Mouse (Mus musculus): ENCODE measurements around the gene Zfp385a. TPM values are rescaled to one million over a fixed set of nuclear protein-coding genes. Genes with fewer than 3 reads are reported as not detected.

Zfp385a gene
- polyA plus RNA-seq, 1 experiment from 2014 or later: 10.1 TPM

- Histone ChIP-seq H3K27ac (ENCODE audit: low read depth) (no peak overlapping the region), H3K4me2 (ENCODE audit: low read depth, low read length) (no peak overlapping the region), H3K36me3 (replicated peaks; ENCODE audit: insufficient read depth, low read length) (peaks cover 69% of the 10 kb centered on the region), H3K9ac (replicated peaks) (no peak overlapping the region), H3K9me3 (ENCODE audit: low read length) (no peaks in the 10 kb centered on the region), H3K27me3 (ENCODE audit: insufficient read depth, low read length) (no peaks in the 10 kb centered on the region), H3K4me3 (ENCODE audit: low read depth, low read length) (no peak overlapping the region), H3K4me1 (ENCODE audit: insufficient read depth) (peaks cover 16% of the 10 kb centered on the region)
- TF ChIP-seq EP300 (IDR thresholded peaks at IDR 0.05; ENCODE audit: low read depth) (no peak), CTCF (IDR thresholded peaks at IDR 0.05; ENCODE audit: low read depth) (no peak)
- no peak for ATAC-seq
- no peak for DNase-seq
- WGBS (ENCODE audit: insufficient replicate concordance): 90% methylated on average over 2 of the region's 2 CpGs
Measured at GRCm38 (mm10) chr15:103354690-103355089, 14.8 kb upstream of the Zfp385a start.

GRCm38 (mm10) chr15:103353511-103354256, 13.8 kb upstream of the Zfp385a start:
- Histone ChIP-seq H3K4me1 (ENCODE audit: insufficient read depth) (peaks cover 6% of the 10 kb centered on the region), H3K27me3 (ENCODE audit: insufficient read depth, low read length) (no peaks in the 10 kb centered on the region), H3K4me3 (ENCODE audit: low read depth, low read length) (no peak overlapping the region), H3K4me2 (ENCODE audit: low read depth, low read length) (no peak overlapping the region), H3K36me3 (replicated peaks; ENCODE audit: insufficient read depth, low read length) (peaks cover 78% of the 10 kb centered on the region), H3K27ac (ENCODE audit: low read depth) (no peak overlapping the region), H3K9me3 (ENCODE audit: low read length) (no peaks in the 10 kb centered on the region), H3K9ac (replicated peaks) (no peak overlapping the region)
- 80% methylated on average over 11 of the region's 11 CpGs for WGBS (ENCODE audit: insufficient replicate concordance)
- DNase-seq (no peak), ATAC-seq (no peak)
- TF ChIP-seq CTCF (IDR thresholded peaks at IDR 0.05; ENCODE audit: low read depth) (no peak), EP300 (IDR thresholded peaks at IDR 0.05; ENCODE audit: low read depth) (no peak)

GRCm38 (mm10) chr15:103352856-103353255, 13.0 kb upstream of the Zfp385a start:
- Histone ChIP-seq H3K4me2 (ENCODE audit: low read depth, low read length) (no peak overlapping the region), H3K9me3 (ENCODE audit: low read length) (no peaks in the 10 kb centered on the region), H3K27ac (ENCODE audit: low read depth) (no peak overlapping the region), H3K36me3 (replicated peaks; ENCODE audit: insufficient read depth, low read length) (peaks cover 82% of the 10 kb centered on the region), H3K27me3 (ENCODE audit: insufficient read depth, low read length) (no peaks in the 10 kb centered on the region), H3K4me1 (ENCODE audit: insufficient read depth) (no peaks in the 10 kb centered on the region; the same call in 1 of the 2 replicates), H3K4me3 (ENCODE audit: low read depth, low read length) (no peak overlapping the region), H3K9ac (replicated peaks) (no peak overlapping the region)
- peak; percentile 53 for ATAC-seq
- TF ChIP-seq EP300 (IDR thresholded peaks at IDR 0.05; ENCODE audit: low read depth) (no peak), CTCF (IDR thresholded peaks at IDR 0.05; ENCODE audit: low read depth) (peak; percentile 89)
- peak; percentile 63 for DNase-seq
- 45% methylated on average over 4 of the region's 4 CpGs for WGBS (ENCODE audit: insufficient replicate concordance)

- H3K36me3 ChIP-seq (replicated peaks; ENCODE audit: insufficient read depth, low read length): peaks cover 74% of the 10 kb centered on the region
- H3K4me3 ChIP-seq (ENCODE audit: low read depth, low read length): no peak overlapping the region
- H3K27ac ChIP-seq (ENCODE audit: low read depth): no peak overlapping the region
- no peak overlapping the region for H3K4me2 ChIP-seq (ENCODE audit: low read depth, low read length)
- H3K4me1 ChIP-seq (ENCODE audit: insufficient read depth): no peaks in the 10 kb centered on the region
- peak; percentile 77 for ATAC-seq
- DNase-seq: peak; percentile 81
- 3% methylated on average over 2 of the region's 2 CpGs for WGBS (ENCODE audit: insufficient replicate concordance)
- TF ChIP-seq CTCF (IDR thresholded peaks at IDR 0.05; ENCODE audit: low read depth) (peak; percentile 80), EP300 (IDR thresholded peaks at IDR 0.05; ENCODE audit: low read depth) (no peak)
- no peak overlapping the region for H3K9ac ChIP-seq (replicated peaks)
- H3K27me3 ChIP-seq (ENCODE audit: insufficient read depth, low read length): no peaks in the 10 kb centered on the region
- no peaks in the 10 kb centered on the region for H3K9me3 ChIP-seq (ENCODE audit: low read length)
Measured at GRCm38 (mm10) chr15:103347275-103347684, 7.4 kb upstream of the Zfp385a start.

GRCm38 (mm10) chr15:103345789-103346188, 5.9 kb upstream of the Zfp385a start:
- H3K27ac ChIP-seq (ENCODE audit: low read depth): no peak overlapping the region
- no peak overlapping the region for H3K9ac ChIP-seq (replicated peaks)
- ATAC-seq: no peak
- H3K4me3 ChIP-seq (ENCODE audit: low read depth, low read length): no peak overlapping the region
- no peak overlapping the region for H3K4me2 ChIP-seq (ENCODE audit: low read depth, low read length)
- no peak for DNase-seq
- peaks cover 60% of the 10 kb centered on the region for H3K36me3 ChIP-seq (replicated peaks; ENCODE audit: insufficient read depth, low read length)
- TF ChIP-seq CTCF (IDR thresholded peaks at IDR 0.05; ENCODE audit: low read depth) (no peak), EP300 (IDR thresholded peaks at IDR 0.05; ENCODE audit: low read depth) (no peak)
- H3K27me3 ChIP-seq (ENCODE audit: insufficient read depth, low read length): peaks cover 11% of the 10 kb centered on the region; the same call in 1 of the 2 replicates
- no peaks in the 10 kb centered on the region for H3K4me1 ChIP-seq (ENCODE audit: insufficient read depth)
- no peaks in the 10 kb centered on the region for H3K9me3 ChIP-seq (ENCODE audit: low read length)
- WGBS (ENCODE audit: insufficient replicate concordance): 82% methylated on average over 6 of the region's 6 CpGs

- Histone ChIP-seq H3K4me1 (ENCODE audit: insufficient read depth) (peaks cover 16% of the 10 kb centered on the region), H3K27me3 (ENCODE audit: insufficient read depth, low read length) (peaks cover 29% of the 10 kb centered on the region), H3K4me2 (ENCODE audit: low read depth, low read length) (no peak overlapping the region), H3K9me3 (ENCODE audit: low read length) (no peaks in the 10 kb centered on the region), H3K27ac (ENCODE audit: low read depth) (no peak overlapping the region), H3K36me3 (replicated peaks; ENCODE audit: insufficient read depth, low read length) (peaks cover 39% of the 10 kb centered on the region), H3K9ac (replicated peaks) (no peak overlapping the region), H3K4me3 (ENCODE audit: low read depth, low read length) (no peak overlapping the region)
- DNase-seq (no peak), ATAC-seq (no peak)
- TF ChIP-seq EP300 (IDR thresholded peaks at IDR 0.05; ENCODE audit: low read depth) (no peak), CTCF (IDR thresholded peaks at IDR 0.05; ENCODE audit: low read depth) (no peak; the same call in 1 of the 2 replicates)
Measured at GRCm38 (mm10) chr15:103343556-103343955, 3.7 kb upstream of the Zfp385a start.

Data from liver, postnatal 0 days (tissue).